Mouse (Mus musculus) spleen, adult 10 weeks (tissue): ENCODE results near the gene Nfic. TPM values are rescaled to one million over a fixed set of nuclear protein-coding genes. Genes with fewer than 3 reads are reported as not detected.

Experiments used
- polyA plus RNA-seq: library from polyadenylated mRNA; stranded (reverse); fragments of 350-450 nt; fragmentation: Illumina TruSeq; extraction: RNeasy Lipid Tissue Mini Kit (QIAGEN cat#74804); gene quantifications from one replicate; pipeline ENCODE4 v1.2.3, GENCODE M21; 2015; ENCODE audit warnings: low replicate concordance; ENCODE audit not compliant: insufficient read depth

Nfic gene
- polyA plus RNA-seq = 9.4 TPM

GRCm38 (mm10) chr10:81455181-81455895 is at the start of gene Nfic:
Gene Nfic, minus strand, starts transcription at chr10:81455635.

GRCm38 (mm10) chr10:81500032-81500431 is 44.6 kb upstream of the Nfic start, which contains the start of gene S1pr4:
Gene S1pr4, minus strand, starts transcription at chr10:81500132.

GRCm38 (mm10) chr10:81496264-81496901 is 40.9 kb upstream of the Nfic start, which contains the start of gene Ncln:
Gene Ncln, minus strand, starts transcription at chr10:81496392.

GRCm38 (mm10) chr10:81482533-81482889 is 27.1 kb upstream of the Nfic start, which contains the start of gene Celf5:
Gene Celf5, minus strand, starts transcription at chr10:81482709.

GRCm38 (mm10) chr10:81392781-81393185 is 62.7 kb downstream of the Nfic start, which contains the start of gene Smim24:
Gene Smim24, plus strand, starts transcription at chr10:81393051.

GRCm38 (mm10) chr10:81388505-81389055 is 66.9 kb downstream of the Nfic start, which contains the start of gene Gm48552:
Gene Gm48552, plus strand, starts transcription at chr10:81389005.

GRCm38 (mm10) chr10:81383802-81384604 is 71.4 kb downstream of the Nfic start, which contains the start of the genes Dohh and Gm48551:
Gene Dohh, plus strand, starts transcription at chr10:81384428.
Gene Gm48551, plus strand, starts transcription at chr10:81384466.

GRCm38 (mm10) chr10:81377793-81378552 is 77.5 kb downstream of the Nfic start, which contains the start of gene Fzr1:
Gene Fzr1, minus strand, starts transcription at chr10:81378516.

GRCm38 (mm10) chr10:81365672-81366476 is 89.6 kb downstream of the Nfic start, which contains the start of gene 4930404N11Rik:
Gene 4930404N11Rik, minus strand, starts transcription at chr10:81365816.

GRCm38 (mm10) chr10:81356991-81357844 is 98.2 kb downstream of the Nfic start, which contains the start of gene Mfsd12:
Gene Mfsd12, plus strand, starts transcription at chr10:81357491.

GRCm38 (mm10) chr10:81350351-81351063 is 104.9 kb downstream of the Nfic start, which contains the start of gene Hmg20b:
Gene Hmg20b, minus strand, starts transcription at chr10:81350480.

Other genes starting within 250 kb of the Nfic start
- 1.2 TPM for gene Atcay, start 224.8 kb downstream of the Nfic start, polyA plus RNA-seq
- 1.5 TPM for gene Zfr2, start 222.5 kb downstream of the Nfic start, polyA plus RNA-seq
- 4.6 TPM for gene Matk, start 202.7 kb downstream of the Nfic start, polyA plus RNA-seq
- gene Mrpl54, start 188.7 kb downstream of the Nfic start, polyA plus RNA-seq = 28.9 TPM
- gene Apba3, start 188.7 kb downstream of the Nfic start, polyA plus RNA-seq = 11.9 TPM
- 2.6 TPM for gene Tjp3, start 164.1 kb downstream of the Nfic start, polyA plus RNA-seq
- gene Pip5k1c, start 162.7 kb downstream of the Nfic start, polyA plus RNA-seq = 26.7 TPM
- gene Cactin, start 134.5 kb downstream of the Nfic start, polyA plus RNA-seq = 5.0 TPM
- 3.0 TPM for gene Tbxa2r, start 126.9 kb downstream of the Nfic start, polyA plus RNA-seq
- gene Gipc3, start 112.4 kb downstream of the Nfic start, polyA plus RNA-seq = 0.59 TPM
- 30.0 TPM for gene Hmg20b, start 105.2 kb downstream of the Nfic start, polyA plus RNA-seq
- 2.8 TPM for gene Mfsd12, start 98.1 kb downstream of the Nfic start, polyA plus RNA-seq
- 0.18 TPM for gene 4930404N11Rik, start 89.8 kb downstream of the Nfic start, polyA plus RNA-seq
- 7.7 TPM for gene Fzr1, start 77.1 kb downstream of the Nfic start, polyA plus RNA-seq
- 1.9 TPM for gene Dohh, start 71.2 kb downstream of the Nfic start, polyA plus RNA-seq
- 3.2 TPM for gene Gm48551, start 71.2 kb downstream of the Nfic start, polyA plus RNA-seq
- 0.43 TPM for gene Gm48552, start 66.6 kb downstream of the Nfic start, polyA plus RNA-seq
- gene Smim24, start 62.6 kb downstream of the Nfic start, polyA plus RNA-seq = 9.5 TPM
- 0.15 TPM for gene Celf5, start 27.1 kb upstream of the Nfic start, polyA plus RNA-seq
- gene Ncln, start 40.8 kb upstream of the Nfic start, polyA plus RNA-seq = 27.7 TPM
- 15.6 TPM for gene S1pr4, start 44.5 kb upstream of the Nfic start, polyA plus RNA-seq
- gene Gna15, start 68.6 kb upstream of the Nfic start, polyA plus RNA-seq = 9.4 TPM
- gene Gna11, start 89.6 kb upstream of the Nfic start, polyA plus RNA-seq = 15.2 TPM
- 105 TPM for gene Aes, start 103.9 kb upstream of the Nfic start, polyA plus RNA-seq
- 17.3 TPM for gene Tle2, start 118.9 kb upstream of the Nfic start, polyA plus RNA-seq
- gene Tle6, start 145.4 kb upstream of the Nfic start, polyA plus RNA-seq = 3.2 TPM
- gene BC025920, start 150.6 kb upstream of the Nfic start, polyA plus RNA-seq = 9.3 TPM
- 4.4 TPM for gene Sirt6, start 172.2 kb upstream of the Nfic start, polyA plus RNA-seq
- gene Ankrd24, start 172.9 kb upstream of the Nfic start, polyA plus RNA-seq = 7.0 TPM
- 11.0 TPM for gene Gm10778, start 193.4 kb upstream of the Nfic start, polyA plus RNA-seq
- gene Zfp433, start 249.2 kb upstream of the Nfic start, polyA plus RNA-seq = 14.4 TPM